Mouse (Mus musculus) brain, adult 2 months (tissue): ENCODE measurements around the gene Ddx19a.
A peak's percentile ranks its signal among the peaks of the same experiment; 100 is the strongest.
"Not testable (repeated sequence)": the region's sequence is repeated elsewhere in the genome, so short reads cannot be mapped to it uniquely, and the experiment has no call there.

Experiments used
- DNase-seq: peaks from one replicate; pipeline ENCODE4 v3.0.0; 2011; ENCODE audit warnings: low read depth, low spot score

Gene Ddx19a

DNA sequence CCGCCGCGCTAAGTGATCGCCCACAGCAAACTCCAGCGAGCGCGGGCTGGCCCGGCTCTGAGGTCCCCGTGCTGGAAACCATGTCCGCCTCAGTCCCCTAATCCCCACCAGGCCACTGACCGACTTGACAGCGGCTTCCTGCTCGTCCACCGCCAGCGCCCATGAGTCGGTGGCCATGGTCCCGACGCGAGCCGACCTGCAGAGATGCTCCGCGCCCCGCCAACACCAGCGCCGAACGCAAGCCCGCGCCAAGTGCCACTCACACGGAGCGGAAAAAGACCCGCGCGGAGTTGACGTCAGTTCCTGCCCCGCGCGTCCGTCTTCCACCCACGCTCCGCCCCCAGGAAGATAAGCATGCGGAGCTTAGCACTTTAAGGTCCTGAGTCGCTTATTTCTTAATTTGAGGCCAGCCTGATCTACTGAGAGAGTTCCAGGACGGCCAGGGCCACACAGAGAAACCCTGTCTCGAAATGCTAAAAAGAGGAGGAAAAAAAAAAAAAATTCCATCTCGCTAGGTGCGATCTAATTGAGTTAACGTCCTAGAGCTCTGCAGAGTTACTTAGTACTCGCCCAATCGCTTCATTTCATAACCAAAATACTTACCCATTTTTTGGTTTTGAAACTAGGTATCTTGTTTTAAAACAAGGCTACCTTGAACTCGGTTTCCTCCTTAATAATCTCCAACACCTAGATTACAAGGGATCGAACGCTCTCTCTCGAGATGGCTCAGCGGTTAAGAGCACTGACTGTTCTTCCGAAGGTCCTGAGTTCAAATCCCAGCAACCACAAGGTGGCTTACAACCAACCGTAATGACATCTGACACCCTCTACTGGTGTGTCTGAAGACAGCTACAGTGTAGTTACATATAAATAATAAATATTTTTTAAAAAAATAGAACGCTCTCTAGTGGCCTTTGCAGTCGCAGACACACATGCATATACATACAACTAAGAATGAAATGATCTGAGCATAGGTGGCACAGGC is at the start of gene Ddx19a:
Gene Ddx19a, minus strand, starts transcription at position 254 of the 985 bp plus-strand sequence.
- peak; percentile 97 for DNase-seq

- no peak for DNase-seq
Measured at GRCm38 (mm10) chr8:111044003-111044734, 46.6 kb upstream of the Ddx19a start.

DNA sequence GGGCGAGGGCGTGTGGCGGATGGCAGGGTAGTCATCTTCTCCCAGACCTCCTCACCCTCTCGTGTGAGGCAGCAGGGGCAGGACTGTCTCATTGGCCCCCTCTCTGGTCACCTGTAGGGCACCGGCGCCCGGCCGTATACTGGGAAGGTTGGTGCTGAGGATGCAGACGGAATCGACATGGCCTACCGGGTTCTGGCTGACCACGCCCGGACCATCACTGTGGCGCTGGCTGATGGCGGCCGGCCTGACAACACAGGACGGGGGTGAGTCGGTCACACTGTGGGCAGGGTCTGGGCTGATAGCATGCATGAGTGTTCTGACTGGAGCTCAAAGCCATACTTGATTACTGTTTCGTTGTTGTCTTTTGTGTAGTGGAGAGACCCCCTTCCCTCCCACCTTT is 44.9 kb upstream of the Ddx19a start:
- no peak for DNase-seq

DNA sequence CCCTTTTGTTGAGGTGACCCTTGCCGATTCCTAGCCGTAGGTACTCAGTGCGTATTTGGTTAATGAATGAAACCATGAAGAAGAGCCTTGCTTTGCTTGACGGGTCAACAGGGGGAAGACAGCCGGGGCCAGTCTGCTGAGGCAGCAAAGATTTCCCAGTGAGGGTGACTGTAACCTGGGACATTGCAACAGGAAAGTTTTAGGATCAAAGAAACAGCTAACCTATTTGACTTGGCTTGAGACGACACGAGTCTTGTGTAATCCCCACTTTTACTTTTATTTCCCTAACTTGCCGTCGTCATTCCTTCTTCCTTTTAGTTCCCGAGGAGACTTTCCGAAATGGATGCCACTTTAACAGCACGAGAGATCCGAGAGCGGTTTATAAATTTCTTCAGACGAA is 39.0 kb upstream of the Ddx19a start:
- no peak for DNase-seq

DNA sequence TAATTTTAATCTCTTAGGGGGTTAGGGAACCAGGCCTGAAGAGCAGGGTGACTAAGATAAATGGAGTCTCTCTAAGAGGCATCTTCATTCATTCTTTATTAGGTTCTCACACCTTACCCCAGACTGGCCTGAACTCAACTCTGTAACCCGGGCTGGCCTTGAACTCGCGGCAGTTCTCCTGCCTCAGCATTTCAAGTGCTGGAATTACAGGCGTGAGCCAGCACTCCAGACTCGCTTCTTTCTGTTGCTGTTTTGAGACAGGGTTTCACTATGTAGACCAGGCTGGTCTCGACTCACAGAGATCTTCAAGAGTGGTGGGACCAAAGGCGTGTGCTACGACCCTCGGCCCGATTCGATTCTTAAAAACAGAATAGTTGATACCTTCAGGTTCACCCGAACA is 36.7 kb upstream of the Ddx19a start:
- DNase-seq, result peak; percentile 43

DNA sequence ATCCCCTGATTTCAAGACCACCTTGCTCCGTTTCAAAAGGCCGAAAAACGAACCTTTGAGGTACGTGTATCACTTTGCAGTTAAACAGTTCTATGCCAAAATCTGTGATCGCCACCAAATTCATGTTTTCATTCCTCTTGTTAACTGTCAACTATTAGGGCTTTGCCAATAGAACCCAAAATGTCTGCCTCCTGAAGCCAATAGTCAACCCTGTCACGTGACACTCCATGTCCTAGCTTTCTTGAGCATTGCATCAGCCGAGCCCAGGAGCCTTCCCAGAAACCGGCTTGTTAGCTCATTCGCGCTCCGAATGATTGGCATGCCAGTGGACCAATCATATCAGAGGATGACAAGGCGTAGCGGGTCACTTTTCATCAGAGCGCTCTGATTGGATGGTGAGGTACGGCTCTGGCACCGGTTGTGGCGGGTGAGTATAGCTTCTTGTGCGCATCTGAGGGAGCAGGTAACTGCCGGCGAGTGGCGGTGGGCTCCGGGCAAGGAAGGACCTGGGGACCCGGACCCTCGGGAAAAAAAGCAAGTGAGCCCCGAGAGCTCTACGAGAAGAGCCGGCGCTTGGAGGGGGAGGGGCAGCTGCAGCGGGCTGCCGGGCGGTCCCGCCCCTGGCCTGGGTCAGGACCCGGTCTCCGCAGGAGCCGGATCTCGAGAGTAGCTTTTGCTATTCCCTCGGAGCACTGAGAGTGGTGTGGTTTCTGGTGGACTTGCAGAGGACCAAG is 36.0 kb upstream of the Ddx19a start:
- DNase-seq, result peak; percentile 100

DNA sequence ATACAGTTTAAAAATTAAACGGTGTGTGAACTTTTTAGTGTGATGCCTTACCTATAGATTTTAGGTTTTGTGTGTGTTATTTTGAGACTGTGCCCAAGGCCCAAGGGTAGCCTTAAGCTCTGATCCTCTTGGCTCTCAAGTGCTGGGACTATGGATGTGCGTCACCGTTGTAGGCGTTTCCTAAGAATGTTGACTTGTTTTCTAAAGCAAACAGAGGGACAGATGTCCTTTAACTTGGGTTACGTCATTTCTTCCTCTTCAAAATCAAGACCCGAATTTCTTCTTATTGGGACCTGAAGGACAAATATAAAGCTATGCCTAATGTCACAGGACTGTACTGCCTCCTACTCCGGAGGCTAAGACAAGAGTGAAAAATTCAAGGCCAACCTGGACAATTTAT is 35.3 kb upstream of the Ddx19a start, which contains the start of gene Aars:
Gene Aars, plus strand, starts transcription at position 229 of the 400 bp plus-strand sequence.
- no peak for DNase-seq

- no peak for DNase-seq
Measured at GRCm38 (mm10) chr8:111031572-111031971, 34.0 kb upstream of the Ddx19a start, which contains the start of gene Ddx19b. TSS of gene Ddx19b (minus strand) at chr8:111031751.

GRCm38 (mm10) chr8:111030045-111030444 is 32.4 kb upstream of the Ddx19a start:
- no peak for DNase-seq

DNA sequence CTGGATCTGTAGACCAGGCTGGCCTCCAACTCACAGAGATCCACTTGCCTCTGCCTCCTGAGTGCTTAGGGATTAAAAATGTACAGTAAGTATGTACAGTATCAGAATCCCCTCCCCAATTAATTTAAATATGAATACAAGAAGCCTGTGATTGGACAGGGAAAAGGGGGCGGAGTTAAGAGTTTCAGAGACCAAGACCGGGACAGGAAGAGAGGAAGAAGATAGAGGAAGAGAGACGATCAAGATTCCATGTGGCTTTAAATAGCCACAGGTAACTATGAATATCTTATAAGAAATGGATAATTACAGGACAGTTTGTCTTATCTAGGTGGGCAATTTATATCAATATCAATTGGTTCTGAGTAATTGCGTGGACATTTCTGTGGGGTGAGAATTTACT is 32.0 kb upstream of the Ddx19a start:
- no peak for DNase-seq

DNA sequence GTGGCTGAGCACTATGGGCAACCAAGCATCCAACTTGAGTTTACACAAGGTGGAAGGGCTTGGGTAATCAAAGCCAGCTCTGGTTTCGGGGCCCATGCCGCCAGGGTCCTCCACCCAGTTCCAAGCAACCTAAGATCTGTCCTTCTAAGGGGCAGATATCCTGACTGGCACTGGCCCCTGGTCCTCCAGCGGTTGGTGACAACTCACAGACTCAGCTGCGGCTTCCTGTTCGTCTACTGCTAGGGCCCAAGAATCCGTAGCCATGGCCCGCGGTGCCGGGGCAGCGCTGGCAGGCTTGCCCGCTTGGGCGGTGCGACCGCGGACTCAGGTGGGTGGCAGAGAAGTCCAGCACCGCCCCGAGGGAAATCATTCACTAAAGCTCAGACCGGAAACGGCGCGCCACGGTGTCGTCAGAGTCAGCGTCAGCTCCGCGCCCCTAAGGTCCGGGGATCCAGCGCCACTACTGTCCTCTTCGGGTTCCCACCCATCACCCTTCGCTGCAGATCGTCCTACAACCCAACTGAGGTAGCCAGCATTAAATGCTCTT is 29.9 kb upstream of the Ddx19a start:
- DNase-seq, result peak; percentile 96

GRCm38 (mm10) chr8:111026609-111027008 is 29.0 kb upstream of the Ddx19a start:
- DNase-seq, result not testable (repeated sequence)

DNA sequence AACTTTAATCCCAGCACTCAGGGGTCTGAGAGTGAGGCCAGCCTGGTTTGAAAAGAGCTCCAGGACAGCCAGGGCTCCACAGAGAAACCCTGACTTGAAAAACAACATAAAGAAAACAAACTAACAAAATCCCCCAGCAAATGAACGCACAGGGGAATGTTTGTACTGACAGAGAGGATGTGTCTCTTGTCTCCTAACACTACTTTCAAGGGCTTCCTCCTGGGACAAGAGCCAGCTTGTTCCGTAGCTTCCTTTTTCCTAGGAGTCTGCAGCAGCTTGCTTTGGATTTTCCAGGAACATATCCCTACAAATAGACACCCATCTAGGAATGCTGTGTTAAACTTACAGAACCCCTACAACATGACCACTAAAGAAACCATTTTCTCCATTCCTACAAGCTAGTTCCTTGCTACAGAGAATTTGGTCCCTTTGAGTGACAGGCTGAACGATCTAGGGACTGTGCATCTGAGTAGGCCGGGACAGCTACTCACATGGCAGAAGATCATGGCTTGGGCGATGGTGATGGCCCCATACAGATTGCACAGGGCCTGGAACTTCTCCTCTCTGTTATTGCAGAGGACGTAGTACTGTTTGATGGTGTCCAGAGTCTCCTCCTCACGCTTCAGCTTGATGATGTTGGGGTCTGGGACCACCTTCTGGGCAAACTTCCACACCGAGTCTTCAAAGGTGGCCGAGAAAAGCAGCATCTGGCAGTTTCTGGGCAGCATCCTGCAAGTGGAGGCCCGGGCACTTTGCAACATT is 12.8 kb upstream of the Ddx19a start:
- not testable (repeated sequence) for DNase-seq

DNA sequence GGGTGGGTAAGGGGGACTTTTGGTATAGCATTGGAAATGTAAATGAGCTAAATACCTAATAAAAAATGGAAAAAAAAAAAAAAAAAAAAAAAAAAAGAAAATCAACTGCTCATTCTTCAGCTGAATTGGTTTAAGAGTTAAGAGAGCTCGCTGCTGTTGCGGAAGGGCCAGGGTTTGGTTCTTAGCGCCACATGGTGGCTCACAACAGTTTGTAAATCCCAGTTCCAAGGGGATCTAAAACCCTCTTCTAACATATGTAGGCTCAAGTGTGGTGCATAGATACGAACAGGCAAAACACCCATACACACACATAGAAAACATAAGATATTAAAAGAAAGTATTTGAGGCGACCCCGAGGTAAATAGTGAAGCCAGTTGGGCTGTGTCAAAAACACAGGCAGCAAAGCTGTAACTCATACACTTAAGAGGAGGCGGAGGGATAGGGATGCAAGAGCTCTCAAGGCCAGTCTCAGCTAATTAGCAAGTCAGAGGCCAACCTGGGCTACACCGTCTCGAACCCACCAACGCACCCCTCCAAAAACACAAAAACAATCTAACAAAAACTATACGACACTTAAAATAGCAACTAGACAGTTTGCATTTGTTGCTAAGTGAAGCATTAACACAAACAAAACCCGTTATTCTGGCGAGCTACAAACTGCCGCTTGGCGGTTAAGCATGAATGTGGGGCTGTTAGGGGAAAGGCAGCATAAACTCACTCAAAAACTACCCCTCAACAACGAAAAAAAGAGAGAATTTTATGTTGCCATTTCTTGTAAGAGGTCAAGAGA is 764 bp downstream of the Ddx19a start:
- DNase-seq, result no peak

GRCm38 (mm10) chr8:110990017-110990416 is 7.6 kb downstream of the Ddx19a start:
- DNase-seq, result no peak

GRCm38 (mm10) chr8:110987805-110988744 is 9.5 kb downstream of the Ddx19a start:
- DNase-seq, result no peak

- no peak for DNase-seq
Measured at GRCm38 (mm10) chr8:110981304-110981703, 16.3 kb downstream of the Ddx19a start.

DNA sequence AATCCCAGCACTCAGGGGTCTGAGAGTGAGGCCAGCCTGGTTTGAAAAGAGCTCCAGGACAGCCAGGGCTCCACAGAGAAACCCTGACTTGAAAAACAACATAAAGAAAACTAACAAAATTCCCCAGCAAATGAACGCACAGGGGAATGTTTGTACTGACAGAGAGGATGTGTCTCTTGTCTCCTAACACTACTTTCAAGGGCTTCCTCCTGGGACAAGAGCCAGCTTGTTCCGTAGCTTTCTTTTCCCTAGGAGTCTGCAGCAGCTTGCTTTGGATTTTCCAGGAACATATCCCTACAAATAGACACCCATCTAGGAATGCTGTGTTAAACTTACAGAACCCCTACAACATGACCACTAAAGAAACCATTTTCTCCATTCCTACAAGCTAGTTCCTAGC is 19.6 kb downstream of the Ddx19a start:
- not testable (repeated sequence) for DNase-seq

- DNase-seq, result not testable (repeated sequence)
Measured at GRCm38 (mm10) chr8:110976532-110976931, 21.1 kb downstream of the Ddx19a start.
